Mouse (Mus musculus): ENCODE measurements around the gene Mapt. TPM values are rescaled to one million over a fixed set of nuclear protein-coding genes. Genes with fewer than 3 reads are reported as not detected.
"Not testable (repeated sequence)": the region's sequence is repeated elsewhere in the genome, so short reads cannot be mapped to it uniquely, and the experiment has no call there.

The Mapt gene
- 100 to 1,000 TPM; 300 to 367 (median 345) TPM for total RNA-seq (2022)

- DNase-seq (ENCODE audit: low spot score in 2 of 2), result peak; percentile 83 to 92
These were observed at the start of gene Mapt for GRCm38 (mm10) chr11:104231041-104231911. Mapt (plus strand) TSS chr11:104231390.

- no peak for DNase-seq (ENCODE audit: low spot score in 2 of 2)
These were observed 49.0 kb upstream of the Mapt start for GRCm38 (mm10) chr11:104182141-104182540.

- DNase-seq (ENCODE audit: low spot score in 2 of 2), result no peak
These were observed 44.9 kb upstream of the Mapt start, which contains the start of gene Sppl2c for GRCm38 (mm10) chr11:104186135-104186836. Sppl2c (plus strand) TSS chr11:104186327.

GRCm38 (mm10) chr11:104186837-104187150 is 44.4 kb upstream of the Mapt start:
- DNase-seq (ENCODE audit: low spot score in 2 of 2), result no peak

GRCm38 (mm10) chr11:104187766-104188165 is 43.4 kb upstream of the Mapt start:
- no peak for DNase-seq (ENCODE audit: low spot score in 2 of 2)

GRCm38 (mm10) chr11:104190008-104190407 is 41.2 kb upstream of the Mapt start:
- DNase-seq (ENCODE audit: low spot score in 2 of 2), result no peak

- DNase-seq (ENCODE audit: low spot score in 2 of 2), result no peak
These were observed 35.8 kb upstream of the Mapt start for GRCm38 (mm10) chr11:104195382-104195781.

GRCm38 (mm10) chr11:104195791-104196190 is 35.4 kb upstream of the Mapt start:
- peak; percentile 86 to 96 for DNase-seq (ENCODE audit: low spot score in 2 of 2)

- no peak for DNase-seq (ENCODE audit: low spot score in 2 of 2)
These were observed 33.3 kb upstream of the Mapt start for GRCm38 (mm10) chr11:104197861-104198260.

- no peak for DNase-seq (ENCODE audit: low spot score in 2 of 2)
These were observed 27.9 kb upstream of the Mapt start for GRCm38 (mm10) chr11:104203271-104203670.

GRCm38 (mm10) chr11:104206573-104206972 is 24.6 kb upstream of the Mapt start:
- no peak for DNase-seq (ENCODE audit: low spot score in 2 of 2)

GRCm38 (mm10) chr11:104209041-104209440 is 22.1 kb upstream of the Mapt start:
- no peak for DNase-seq (ENCODE audit: low spot score in 2 of 2)

- DNase-seq (ENCODE audit: low spot score in 2 of 2), result no peak
These were observed 19.9 kb upstream of the Mapt start for GRCm38 (mm10) chr11:104211251-104211650.

- not testable (repeated sequence) for DNase-seq (ENCODE audit: low spot score in 2 of 2)
These were observed 17.1 kb upstream of the Mapt start for GRCm38 (mm10) chr11:104214128-104214527.

- DNase-seq (ENCODE audit: low spot score in 2 of 2), result no peak
These were observed 13.1 kb upstream of the Mapt start for GRCm38 (mm10) chr11:104218075-104218474.

- no peak for DNase-seq (ENCODE audit: low spot score in 2 of 2)
These were observed 10.9 kb upstream of the Mapt start for GRCm38 (mm10) chr11:104220291-104220690.

GRCm38 (mm10) chr11:104221751-104222150 is 9.4 kb upstream of the Mapt start:
- DNase-seq (ENCODE audit: low spot score in 2 of 2), result no peak

- DNase-seq (ENCODE audit: low spot score in 2 of 2), result no peak
These were observed 7.9 kb upstream of the Mapt start for GRCm38 (mm10) chr11:104223301-104223700.

GRCm38 (mm10) chr11:104229391-104229790 is 1.8 kb upstream of the Mapt start:
- no peak for DNase-seq (ENCODE audit: low spot score in 2 of 2)

GRCm38 (mm10) chr11:104230066-104230778 is 968 bp upstream of the Mapt start:
- no peak for DNase-seq (ENCODE audit: low spot score in 2 of 2)

- DNase-seq (ENCODE audit: low spot score in 2 of 2), result peak; percentile 63 to 74
These were observed 1.2 kb downstream of the Mapt start for GRCm38 (mm10) chr11:104232141-104233061.
